Mouse (Mus musculus): ENCODE measurements around the gene Cldn24. TPM values are rescaled to one million over a fixed set of nuclear protein-coding genes. Genes with fewer than 3 reads are reported as not detected.

Gene Cldn24
- polyA plus RNA-seq, 1 experiment from 2014 or later = not detected

Other genes starting within 250 kb of the Cldn24 start
- 11.4 and 11.7 TPM in 2 replicates for gene Ing2, start 146.6 kb upstream of the Cldn24 start, polyA plus RNA-seq (2016; fragmentation: Nextera tagmentation; extraction: Ambion mirVana)
- 39.2 and 39.9 TPM in 2 replicates for gene Cdkn2aip, start 108.2 kb upstream of the Cldn24 start, polyA plus RNA-seq (2016; fragmentation: Nextera tagmentation; extraction: Ambion mirVana)
- not detected in 2 replicates for gene Cldn22, start 2.3 kb downstream of the Cldn24 start, polyA plus RNA-seq (2016; fragmentation: Nextera tagmentation; extraction: Ambion mirVana)
- gene Wwc2, start 168.8 kb downstream of the Cldn24 start, polyA plus RNA-seq (2016; fragmentation: Nextera tagmentation; extraction: Ambion mirVana) = 10.0 and 10.1 TPM in 2 replicates